Mouse (Mus musculus) lung, postnatal 14 days (tissue): ENCODE measurements around the gene Chp2.
A peak's percentile ranks its signal among the peaks of the same experiment; 100 is the strongest.
"Not testable (repeated sequence)": the region's sequence is repeated elsewhere in the genome, so short reads cannot be mapped to it uniquely, and the experiment has no call there.

ENCODE experiments used
- DNase-seq: peaks from one replicate; pipeline ENCODE4 v3.0.0; 2021

Chp2 gene

DNA sequence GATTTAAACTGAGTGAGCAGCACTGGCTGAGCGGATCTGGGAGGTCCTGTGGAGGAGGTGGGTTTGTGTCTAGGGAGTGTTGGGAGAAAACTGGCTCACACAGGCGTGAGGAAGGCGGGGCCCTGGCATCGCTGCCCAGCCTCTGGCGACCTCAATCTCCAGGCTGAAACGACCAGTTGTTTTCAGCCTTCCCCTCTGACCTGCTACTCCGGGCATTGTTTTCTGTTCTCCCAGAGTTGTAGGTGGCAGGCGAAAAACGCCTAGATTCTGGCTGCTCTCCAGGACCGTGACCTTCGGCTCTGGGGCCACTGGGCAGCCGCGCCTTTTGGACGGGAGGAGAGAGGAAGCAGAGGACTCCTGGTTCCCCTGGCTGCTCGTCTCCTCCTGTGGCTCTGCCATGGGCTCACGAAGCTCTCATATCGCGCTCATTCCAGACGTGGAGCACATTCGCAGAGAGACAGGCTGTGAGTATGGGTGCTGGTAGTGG lies at the start of gene Chp2:
TSS of gene Chp2 (plus strand) at position 182 of the 487 bp plus-strand sequence.
- peak; percentile 29 for DNase-seq

DNA sequence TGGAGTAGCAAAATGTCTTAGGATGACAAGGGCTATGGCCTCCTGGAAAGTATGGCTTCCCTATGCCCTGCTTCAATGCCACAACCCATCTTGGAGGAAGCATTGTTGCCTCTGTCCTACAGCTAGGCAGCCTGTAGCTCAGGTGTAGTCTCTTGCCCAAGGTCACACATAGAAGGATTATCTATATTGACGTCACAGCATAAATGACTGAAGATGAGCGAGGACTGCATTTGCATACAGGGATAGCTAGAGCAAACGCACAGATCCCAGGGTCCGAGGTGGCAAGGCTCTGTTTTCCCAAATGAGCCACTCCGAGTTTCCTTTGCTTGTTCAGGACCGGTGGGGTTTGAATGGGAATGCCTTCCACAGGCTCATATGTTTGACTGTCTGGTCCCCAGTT lies 48.6 kb upstream of the Chp2 start:
- no peak for DNase-seq

DNA sequence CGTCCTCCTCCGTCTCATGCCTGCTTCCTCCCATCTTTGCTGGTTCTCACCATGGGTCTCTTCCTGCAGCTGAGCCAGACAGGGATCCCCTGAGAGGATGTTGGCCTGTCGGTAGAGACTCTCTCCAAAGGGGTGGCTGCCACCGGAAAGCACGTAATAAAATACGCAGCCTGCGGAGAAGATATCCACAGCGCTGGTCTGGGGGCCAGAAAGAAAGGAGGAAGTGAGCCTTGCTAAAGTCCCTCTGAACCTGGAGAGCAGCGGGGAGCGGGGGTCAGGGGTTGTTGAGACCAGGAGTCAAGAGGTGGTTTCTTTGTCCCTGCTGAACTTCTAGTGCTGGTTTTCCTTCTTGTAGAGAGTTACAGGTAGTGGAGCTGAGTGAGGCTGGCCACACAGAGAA lies 47.7 kb upstream of the Chp2 start:
- no peak for DNase-seq

DNA sequence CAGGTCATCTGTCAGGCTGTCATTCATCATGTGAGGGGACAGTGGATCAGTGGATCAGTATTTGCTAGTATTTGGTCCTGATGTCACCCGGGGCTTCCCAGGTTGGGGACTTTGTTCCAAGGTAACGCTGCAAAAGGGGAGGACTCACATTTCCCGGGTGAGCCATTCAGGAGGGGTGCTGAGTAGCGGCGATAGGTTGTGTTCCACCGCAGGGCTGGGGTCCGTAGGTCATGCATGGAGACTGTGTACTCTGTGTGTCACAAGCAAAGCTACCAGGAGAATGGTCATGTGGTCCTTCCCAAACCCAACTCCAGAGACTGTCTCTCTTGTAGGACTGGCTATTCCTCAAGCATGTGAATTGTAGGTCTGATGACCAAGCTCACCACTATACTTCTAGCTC lies 38.6 kb upstream of the Chp2 start:
- DNase-seq, result no peak

DNA sequence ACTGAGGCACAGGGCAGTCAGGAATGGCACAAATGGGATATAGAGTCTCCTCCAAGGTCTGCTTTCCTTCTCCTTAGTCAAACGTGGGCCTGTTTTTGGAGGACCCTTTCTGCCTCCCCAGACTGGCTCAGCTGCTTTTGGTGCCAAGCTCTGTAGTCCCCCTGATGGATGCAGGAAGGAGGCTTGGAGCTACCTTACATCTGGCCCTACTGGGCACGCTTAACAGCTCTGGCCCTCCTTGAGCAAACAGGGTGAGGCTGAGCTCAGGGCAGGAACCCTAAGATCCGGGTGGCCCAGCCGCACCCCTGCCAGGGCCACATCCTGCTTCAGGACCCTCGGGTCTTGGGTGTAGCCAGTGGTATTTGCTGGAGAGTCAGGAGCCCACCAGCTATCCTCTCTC lies 34.7 kb upstream of the Chp2 start:
- DNase-seq, result no peak

DNA sequence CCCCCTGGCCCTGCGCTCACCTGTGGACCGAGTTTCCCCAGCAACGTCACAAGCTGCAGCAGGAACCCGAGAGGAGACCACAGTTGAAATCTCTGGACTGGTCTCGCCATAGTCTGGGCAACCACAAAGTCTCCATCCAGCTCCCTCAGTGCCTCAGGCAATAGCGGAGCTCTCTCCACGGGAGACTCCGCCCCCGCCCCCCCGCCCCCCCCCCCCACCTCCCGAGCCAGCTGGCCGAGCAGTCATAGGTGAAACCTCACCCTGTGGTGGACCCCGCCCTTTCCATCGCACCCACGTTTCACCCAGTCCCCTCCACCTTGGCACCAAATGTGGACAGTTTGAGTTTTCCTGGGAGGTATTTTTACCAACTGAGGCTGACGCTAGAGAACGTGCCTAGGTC lies 33.3 kb upstream of the Chp2 start, which contains the start of gene Ern2:
TSS of gene Ern2 (minus strand) at position 165 of the 400 bp plus-strand sequence.
- no peak for DNase-seq

DNA sequence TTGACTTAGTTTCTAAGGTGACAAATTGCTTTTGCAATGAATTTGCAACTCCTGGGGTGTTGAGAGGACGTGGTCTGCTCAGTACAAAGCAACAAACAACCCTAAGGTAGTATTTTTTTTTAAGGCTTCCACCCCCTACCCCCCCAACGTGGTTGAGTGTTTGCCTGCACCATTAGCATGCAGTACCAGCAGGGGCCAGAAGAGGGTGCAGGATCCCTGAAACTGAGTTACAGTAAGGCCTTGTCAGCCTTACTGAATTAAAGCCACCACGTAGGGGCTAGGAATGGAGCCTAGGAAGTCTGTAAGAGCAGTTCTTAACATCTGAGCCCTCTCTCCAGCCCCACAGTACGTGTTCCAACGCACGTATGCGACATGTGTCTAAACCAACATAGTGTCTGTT lies 29.8 kb upstream of the Chp2 start:
- DNase-seq, result peak; percentile 50

DNA sequence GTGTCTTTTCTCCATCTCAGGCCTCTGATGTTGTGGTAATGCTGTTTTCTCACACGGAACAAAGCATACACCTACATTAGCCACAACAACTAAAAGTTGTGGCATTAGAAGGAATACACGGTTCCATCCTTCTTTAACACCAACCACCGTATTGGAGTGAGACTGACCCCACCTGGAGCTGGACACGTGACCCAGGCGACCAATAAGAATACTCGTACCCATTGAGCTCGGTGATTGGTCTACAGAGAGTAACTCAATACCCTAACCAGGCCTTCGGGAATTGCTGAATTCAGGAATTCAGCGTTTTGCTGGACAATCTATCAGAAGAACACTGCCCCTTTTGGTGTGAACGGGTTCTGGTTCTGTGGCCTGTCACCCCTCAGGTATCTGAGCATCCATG lies 28.2 kb upstream of the Chp2 start:
- no peak for DNase-seq

DNA sequence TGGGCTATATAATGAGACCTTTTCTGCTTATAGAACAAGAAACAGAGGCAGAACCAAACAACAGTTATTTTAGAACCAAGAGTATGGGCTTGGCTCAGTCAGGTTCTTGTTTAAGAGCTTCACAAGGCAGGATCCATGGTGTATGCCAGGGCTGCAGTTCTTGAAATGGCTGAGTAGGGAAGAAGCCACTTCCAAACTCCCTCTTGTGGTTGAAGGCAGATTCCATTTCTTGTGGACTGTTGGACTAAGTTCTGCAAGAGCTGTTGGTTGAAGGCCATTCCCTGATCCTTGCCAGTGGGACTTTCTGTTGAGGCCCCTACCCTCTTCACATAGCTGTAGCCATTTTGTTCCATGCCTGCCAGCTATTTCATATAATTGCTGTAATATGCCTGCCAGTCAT lies 25.4 kb upstream of the Chp2 start:
- DNase-seq, result no peak

DNA sequence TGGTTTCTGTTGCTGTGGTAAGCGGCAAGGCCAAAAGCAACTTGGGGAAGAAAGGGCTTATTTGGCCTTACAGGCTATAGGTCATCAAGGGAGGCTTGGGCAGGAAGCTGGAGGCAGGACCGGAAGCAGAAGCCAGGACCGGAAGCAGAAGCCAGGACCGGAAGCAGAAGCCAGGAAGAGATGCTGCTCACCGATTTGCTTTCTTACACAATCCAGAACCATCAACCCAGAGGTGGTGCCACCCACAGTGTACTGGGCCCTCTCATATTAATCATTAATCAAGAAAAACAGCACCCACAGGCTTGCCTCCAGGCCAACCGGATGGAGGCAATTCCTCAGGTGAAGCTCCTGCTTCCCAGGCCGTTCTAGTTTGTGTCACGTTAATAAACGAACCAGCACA lies 22.5 kb upstream of the Chp2 start:
- DNase-seq, result no peak

DNA sequence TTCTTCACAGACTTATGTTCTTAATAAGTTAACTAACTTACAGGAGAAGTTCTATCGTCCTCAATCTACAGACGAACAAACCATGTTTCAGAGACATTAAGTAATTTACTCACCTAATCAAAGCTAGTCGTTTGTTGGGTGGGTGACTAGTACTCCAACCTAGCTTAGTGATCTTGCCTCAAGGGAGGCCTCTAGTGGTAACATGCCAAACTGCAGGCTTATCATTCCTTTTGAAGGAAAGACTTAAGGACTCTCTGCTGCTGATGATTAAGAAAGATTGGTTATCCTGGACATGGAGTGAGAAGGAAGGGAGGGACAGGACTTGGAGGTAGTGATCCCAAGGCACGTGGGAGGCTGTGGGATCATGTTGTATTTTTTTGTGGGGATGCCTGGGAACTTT lies 22.0 kb upstream of the Chp2 start:
- peak; percentile 66 for DNase-seq

DNA sequence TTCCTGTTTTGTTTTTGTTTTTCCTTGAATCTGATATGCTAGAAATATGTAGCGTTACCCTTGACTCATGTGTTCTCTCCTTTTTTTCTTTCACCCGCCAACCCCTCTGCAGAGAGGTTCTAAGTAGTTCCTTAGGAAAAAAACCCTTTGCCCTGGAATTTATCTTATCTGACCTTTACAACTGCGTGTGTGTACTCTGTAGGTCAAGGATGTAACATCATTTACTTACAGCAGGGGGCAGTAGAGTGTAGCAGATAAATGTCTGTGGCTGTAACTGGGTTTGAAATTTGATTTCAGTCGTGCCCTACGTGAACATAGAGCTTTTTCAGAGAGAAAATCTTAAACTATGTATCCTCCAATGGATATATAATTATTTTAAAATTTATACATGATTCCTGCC lies 20.0 kb upstream of the Chp2 start:
- DNase-seq, result peak; percentile 42

DNA sequence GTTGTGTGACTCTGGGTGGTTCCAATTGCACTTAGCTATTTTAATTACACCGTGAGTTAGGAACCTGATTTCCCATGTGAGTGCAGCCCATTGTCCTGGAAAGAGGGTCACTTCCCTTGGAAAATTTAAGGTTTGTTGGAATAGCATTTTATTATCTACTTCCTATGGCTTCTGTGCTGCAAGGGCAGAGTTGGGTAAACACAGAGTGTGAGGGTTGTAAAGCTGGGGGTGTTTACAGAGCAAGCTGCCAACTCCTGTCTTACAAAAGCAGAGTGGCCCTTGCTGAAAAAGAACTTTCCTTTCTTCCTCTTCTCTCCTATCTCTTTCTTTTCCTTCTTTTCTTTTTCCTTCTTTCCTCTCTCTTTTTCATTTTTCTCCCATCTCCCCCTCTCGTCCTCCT lies 15.4 kb upstream of the Chp2 start:
- DNase-seq, result no peak

DNA sequence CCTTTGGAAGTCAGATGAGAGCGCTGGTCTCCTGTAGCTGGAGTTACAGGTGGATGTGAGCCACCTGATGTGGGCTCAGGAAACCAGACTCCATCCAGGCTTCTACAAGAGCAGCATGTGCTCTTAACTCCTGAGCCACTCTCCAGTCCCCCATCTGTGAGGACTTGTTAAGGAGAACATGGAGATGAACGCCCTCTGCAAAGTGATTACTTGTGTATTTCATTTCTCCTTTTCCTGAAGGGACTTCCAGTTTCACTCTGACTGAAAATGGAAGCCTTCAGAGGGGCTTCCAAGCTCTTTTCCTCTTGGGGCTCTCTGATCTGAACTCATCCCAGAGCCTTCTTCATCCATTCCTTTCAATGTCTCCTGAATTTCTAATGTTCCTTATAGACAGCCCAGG lies 13.2 kb upstream of the Chp2 start:
- no peak for DNase-seq

DNA sequence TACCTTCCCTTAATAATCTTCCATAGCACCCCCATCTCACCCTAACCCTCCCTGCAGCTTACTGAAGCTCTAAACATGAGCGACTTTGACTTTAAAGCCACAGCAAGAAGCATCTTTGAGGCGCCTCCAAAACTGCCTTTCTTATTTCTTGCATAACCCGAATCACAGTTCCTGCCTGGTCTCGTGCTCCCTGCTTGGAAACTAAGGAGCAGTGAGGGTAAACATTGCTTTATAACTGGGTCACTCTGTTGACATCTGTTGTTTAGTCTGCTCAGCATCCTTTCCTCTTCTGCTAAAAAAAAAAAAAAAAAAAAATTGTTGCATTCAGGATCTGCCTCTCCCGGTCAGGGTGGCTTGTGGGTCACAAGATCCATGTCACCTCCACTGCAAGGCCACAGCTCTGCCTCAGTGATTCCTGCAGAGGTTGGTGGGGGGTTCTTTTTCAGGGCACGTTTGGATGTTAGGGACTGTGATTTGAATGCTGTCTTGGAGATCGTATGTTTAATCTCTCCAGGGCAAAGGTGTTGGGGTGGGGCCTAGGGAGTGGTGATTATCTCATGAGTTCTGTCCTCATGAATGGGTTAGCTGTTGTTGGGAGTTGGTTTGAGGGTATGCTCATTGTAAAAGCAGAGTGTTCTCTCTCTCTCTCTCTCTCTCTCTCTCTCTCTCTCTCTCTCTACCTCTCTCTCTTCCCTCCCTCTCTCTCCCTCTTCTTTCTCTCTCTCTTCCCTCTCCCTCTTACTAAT lies 10.8 kb upstream of the Chp2 start:
- peak; percentile 27 for DNase-seq

DNA sequence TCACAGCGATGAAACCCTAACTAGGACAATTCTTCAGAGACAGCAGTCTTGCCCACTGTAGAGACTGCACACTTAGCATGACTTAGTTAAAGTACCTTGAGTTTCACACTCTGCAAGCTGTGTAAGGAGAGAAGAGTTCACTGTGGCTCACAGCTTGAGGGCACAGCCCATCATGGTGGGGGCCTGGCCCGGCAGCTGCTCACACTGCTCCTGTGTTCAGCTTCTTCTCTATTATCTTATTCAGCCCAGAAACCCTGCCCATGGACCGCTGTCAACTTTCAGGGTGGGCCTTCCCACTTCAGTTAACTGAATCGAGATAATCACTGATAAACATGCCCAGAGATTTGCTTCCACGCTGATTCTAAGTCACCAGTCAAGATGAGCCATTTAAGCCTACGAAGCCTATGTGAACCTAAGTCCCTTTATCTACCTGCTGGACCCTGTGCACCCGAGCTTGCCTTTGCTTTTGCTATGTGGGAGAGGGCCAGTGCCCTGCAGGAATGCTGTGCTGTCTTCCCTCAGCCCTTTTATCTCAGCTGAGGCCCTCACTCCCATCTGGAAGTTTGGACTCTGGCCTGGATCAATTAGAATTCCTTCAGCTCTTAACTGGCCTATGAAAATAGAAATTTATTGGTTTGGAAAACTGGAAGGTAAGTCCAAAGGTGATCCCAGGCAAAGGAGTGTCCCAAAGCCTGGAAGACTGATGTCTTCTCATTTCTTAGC lies 6.9 kb downstream of the Chp2 start:
- no peak for DNase-seq

DNA sequence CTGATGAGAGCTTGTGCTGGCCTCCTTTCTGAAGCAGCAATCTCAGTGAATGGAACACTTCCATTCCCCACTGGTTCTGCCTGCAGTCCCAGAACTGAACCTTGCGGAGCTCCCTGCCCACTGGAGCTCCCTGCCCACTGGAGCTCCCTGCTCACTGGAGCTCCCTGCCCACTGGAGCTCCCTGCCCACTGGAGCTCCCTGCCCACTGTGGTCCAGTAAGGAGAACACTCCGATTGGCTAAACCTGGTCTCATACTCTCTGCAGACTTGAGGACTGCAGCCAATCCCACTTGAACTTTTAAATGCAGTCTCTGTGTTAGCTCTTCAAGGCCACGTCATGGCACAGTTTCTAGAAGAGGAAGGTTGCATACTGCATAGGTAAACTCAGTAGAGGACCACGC lies 7.4 kb downstream of the Chp2 start:
- DNase-seq, result no peak

DNA sequence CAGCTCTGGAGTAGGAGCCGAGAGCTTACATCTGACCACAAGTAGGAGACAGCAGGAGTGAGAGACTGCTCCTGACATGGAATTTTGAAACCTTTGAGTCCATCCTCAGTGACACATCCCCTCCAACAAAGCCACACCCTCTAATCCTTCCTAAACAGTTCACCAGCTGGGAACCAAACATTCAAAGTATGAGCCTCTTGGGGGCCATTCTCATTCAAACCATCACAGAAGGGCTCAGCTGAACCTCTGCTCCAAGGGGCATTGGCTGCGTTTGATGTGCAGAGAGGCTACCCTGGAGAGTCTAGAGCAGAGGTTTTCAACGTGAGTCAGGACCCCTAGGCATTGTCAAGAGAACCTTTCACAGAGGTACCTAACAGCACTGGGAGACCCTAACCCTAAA lies 10.0 kb downstream of the Chp2 start:
- DNase-seq, result no peak

DNA sequence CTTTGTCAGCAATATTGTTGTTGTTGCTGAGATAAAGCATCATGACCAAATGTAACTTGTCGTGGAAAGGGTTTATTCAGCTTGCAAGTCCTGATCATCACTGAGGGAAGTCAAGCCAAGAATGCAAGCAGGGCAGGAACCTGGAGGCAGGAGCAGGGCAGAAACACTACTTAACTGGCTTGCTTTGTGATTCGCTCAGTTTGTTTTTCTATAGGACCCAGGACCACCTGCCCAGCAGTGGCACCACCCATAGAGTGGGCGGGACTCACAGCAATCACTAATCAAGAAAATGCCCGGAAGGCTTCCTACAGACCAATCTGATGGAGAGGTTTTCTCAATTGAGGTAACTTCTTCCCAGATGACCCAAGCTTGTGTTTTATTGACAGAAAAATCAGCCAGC lies 10.6 kb downstream of the Chp2 start:
- DNase-seq, result no peak

DNA sequence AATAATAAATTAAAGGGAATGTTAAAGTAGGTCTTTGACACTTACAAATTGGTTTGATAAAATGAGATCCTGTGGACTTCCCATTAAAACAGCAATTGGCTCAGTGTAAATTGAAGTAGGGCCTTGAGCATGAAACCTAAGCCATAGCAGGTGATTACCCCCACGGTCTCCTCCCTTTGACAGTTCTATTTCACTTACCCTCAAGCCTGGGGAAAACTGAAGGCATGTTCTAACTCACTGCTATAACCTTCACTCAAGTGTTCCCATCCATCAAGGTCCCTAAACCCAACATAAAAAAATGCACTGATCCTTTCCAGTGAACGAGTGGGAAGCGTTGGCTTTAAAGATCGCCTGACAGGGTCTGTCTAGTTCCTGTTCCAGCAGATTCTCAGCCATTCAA lies 11.6 kb downstream of the Chp2 start:
- DNase-seq, result no peak

DNA sequence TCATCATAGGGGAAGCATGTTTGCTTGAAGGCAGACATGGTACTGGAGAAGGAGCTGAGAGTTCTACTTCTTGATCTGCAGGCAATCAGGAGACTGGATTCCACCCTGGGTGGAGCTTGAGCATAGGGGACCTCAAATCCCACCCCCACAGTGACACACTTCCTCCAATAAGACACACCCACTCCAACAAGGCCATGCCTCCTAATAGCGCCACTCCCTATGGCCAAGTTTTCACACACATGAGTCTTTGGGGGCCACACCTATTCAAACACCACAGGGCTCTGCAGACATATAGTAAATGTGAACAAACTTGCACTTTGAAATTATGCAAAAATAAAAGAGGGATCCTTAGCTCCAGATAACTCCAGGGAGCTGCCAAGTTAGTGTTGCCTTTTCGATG lies 19.6 kb downstream of the Chp2 start:
- DNase-seq, result no peak

DNA sequence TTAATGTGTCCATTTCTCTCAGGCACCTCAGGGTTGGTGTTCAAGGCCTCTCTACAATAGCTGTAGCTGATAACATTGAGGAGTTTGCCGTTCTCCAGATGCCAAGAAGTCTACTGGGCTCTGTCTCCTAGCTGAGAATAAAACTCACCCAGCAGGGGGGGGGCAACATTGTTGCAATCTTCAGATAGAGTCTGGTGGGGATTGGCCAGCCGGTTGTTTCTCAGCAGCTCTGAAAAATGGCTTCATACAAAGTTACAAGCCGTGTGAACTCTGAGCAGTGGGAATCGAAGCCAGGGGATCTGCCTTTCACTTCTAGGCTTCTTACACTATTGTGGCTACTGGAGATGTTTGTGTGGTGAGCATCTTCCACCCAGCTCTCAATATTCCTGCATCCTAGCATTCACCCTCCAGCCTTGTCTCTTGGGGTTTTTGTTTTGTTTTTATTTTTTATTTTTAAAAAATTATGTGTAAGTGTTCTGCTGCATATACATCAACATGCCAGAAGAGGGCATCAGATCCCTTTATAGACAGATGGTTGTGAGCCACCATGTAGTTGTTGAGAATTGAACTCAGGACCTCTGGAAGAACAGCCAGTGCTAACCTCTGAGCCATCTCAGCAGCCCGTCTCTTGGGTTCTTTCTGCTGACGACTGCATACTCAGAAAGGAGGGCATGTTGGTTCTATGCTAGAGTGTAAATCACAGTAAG lies 21.3 kb downstream of the Chp2 start:
- DNase-seq, result no peak

DNA sequence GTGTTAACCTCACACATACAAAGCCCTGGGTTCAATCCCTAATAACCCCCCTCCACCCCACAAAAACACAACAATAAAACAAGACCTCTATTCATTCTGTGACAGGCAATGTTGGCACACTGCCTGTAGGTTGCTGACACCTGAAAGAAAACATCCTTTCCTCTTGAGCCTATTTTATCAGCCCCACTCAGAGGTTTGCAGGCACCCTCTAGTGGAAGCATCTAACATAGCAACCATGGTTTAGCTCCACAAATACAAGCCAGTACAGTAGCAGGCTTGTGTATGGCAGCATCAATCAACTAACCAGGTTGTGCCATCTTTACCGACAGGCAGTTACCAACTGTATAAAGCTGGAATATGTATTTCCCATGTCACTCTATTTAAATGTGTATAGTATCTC lies 23.0 kb downstream of the Chp2 start:
- DNase-seq, result peak; percentile 35

DNA sequence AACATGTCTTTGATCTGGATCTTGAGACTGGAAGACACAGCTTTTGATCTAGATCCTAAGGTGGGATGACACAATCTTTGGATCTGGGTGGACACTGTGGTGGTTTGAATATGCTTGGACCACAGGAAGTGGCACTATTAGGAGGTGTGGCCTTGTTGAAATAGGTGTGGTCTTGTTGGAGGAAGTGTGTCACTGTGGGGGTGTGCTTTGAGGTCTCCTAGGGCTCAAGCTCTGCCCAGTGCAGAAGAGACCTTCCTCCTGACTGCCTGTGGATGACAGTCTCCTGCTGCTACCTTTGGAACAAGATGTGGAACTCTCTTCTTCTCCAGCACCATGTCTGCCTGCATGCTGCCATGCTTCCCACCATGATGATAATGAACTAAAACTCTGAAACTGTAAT lies 23.4 kb downstream of the Chp2 start:
- not testable (repeated sequence) for DNase-seq
